Mouse (Mus musculus) erythroblast, embryonic 14.5 days (primary cell): ENCODE data around the gene Hipk2.

Source experiments
- GATA1 ChIP-seq: IDR thresholded peaks from 2 replicates; pipeline ENCODE4 v1.6.1; 2012; ENCODE audit warnings: low read length, inconsistent platforms, mixed read lengths
- TAL1 ChIP-seq: IDR thresholded peaks from 3 replicates; pipeline ENCODE4 v1.6.1; 2012; ENCODE audit warnings: low read length, inconsistent platforms, mixed read lengths

DNA sequence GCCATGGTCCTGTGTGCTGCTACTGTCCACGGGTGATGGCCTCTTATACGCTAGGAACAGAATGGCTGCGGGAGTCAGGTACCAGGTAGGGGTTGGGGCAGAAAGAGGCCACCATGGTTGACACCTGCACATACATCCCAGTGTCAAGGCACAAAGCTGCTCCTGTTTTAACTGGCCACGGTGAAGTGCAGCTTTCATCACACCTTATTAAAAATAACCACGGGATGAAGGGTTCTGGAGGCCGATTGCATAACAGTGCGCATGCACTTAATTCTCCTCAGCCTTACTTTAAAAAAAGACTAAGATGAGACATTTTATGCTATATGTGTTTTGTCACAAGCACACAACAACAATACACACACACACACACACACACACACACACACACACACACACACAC, 132.6 kb downstream of the Hipk2 start:
- TF ChIP-seq TAL1 (no peak), GATA1 (no peak)
